Mouse (Mus musculus): ENCODE measurements around the gene Mrpl40.

DNA sequence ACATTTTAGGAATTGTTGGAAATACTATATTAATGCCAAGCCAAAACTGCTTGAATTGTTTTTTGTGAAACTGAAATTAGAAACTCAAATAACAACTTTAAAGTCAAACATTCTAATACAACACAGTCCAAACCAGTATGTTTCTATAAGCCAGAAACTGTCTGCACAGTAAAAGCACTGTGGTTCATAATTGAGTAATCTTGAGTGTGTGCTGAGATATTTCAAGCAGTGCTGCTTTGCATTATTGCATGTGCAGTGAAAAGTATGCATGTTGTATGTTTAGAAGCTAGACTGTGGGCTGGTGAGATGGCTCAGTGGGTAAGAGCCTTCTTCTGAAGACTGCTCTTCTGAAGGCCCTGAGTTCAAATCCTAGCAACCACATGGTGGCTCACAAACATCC, 7.4 kb upstream of the Mrpl40 start:
- TF ChIP-seq GATA1 (IDR thresholded peaks at IDR 0.05; ENCODE audit: borderline replicate concordance, low read length) (no peak), FLI1 (IDR thresholded peaks at IDR 0.05; ENCODE audit: low read length) (no peak)

Measured in megakaryocyte, embryonic 14.5 days (primary cell).